Mouse (Mus musculus): ENCODE measurements around the gene Panx2.

The Panx2 gene

GRCm38 (mm10) chr15:89074613-89075477 is 15.3 kb downstream of the Panx2 start, which contains the start of gene Trabd:
Trabd (plus strand) TSS chr15:89075124.
- no peak for DNase-seq (ENCODE audit: low read depth, low spot score)

- DNase-seq (ENCODE audit: low read depth, low spot score) = peak; percentile 77
Observed at GRCm38 (mm10) chr15:89075478-89076147, 16.1 kb downstream of the Panx2 start.

GRCm38 (mm10) chr15:89076156-89076731 is 16.7 kb downstream of the Panx2 start:
- DNase-seq (ENCODE audit: low read depth, low spot score) = no peak

- no peak for DNase-seq (ENCODE audit: low read depth, low spot score)
Observed at GRCm38 (mm10) chr15:89078208-89078836, 18.8 kb downstream of the Panx2 start.

GRCm38 (mm10) chr15:89083906-89084305 is 24.4 kb downstream of the Panx2 start:
- no peak for DNase-seq (ENCODE audit: low read depth, low spot score)

GRCm38 (mm10) chr15:89084826-89085225 is 25.3 kb downstream of the Panx2 start:
- DNase-seq (ENCODE audit: low read depth, low spot score) = no peak

GRCm38 (mm10) chr15:89088607-89089247 is 29.2 kb downstream of the Panx2 start, which contains the start of gene Selenoo:
Selenoo (plus strand) TSS chr15:89089084.
- DNase-seq (ENCODE audit: low read depth, low spot score) = peak; percentile 93

- no peak for DNase-seq (ENCODE audit: low read depth, low spot score)
Observed at GRCm38 (mm10) chr15:89089248-89090051, 29.9 kb downstream of the Panx2 start.

GRCm38 (mm10) chr15:89090662-89091061 is 31.1 kb downstream of the Panx2 start:
- DNase-seq (ENCODE audit: low read depth, low spot score) = no peak

GRCm38 (mm10) chr15:89092181-89092580 is 32.6 kb downstream of the Panx2 start:
- DNase-seq (ENCODE audit: low read depth, low spot score) = no peak

GRCm38 (mm10) chr15:89097450-89097849 is 37.9 kb downstream of the Panx2 start:
- DNase-seq (ENCODE audit: low read depth, low spot score) = no peak

- DNase-seq (ENCODE audit: low read depth, low spot score) = no peak
Observed at GRCm38 (mm10) chr15:89098616-89099015, 39.1 kb downstream of the Panx2 start.

GRCm38 (mm10) chr15:89100823-89101222 is 41.3 kb downstream of the Panx2 start:
- DNase-seq (ENCODE audit: low read depth, low spot score) = no peak

GRCm38 (mm10) chr15:89102646-89103045 is 43.1 kb downstream of the Panx2 start:
- no peak for DNase-seq (ENCODE audit: low read depth, low spot score)

- no peak for DNase-seq (ENCODE audit: low read depth, low spot score)
Observed at GRCm38 (mm10) chr15:89103921-89104320, 44.4 kb downstream of the Panx2 start.

- no peak for DNase-seq (ENCODE audit: low read depth, low spot score)
Observed at GRCm38 (mm10) chr15:89104425-89104824, 44.9 kb downstream of the Panx2 start.

GRCm38 (mm10) chr15:89106073-89106472 is 46.5 kb downstream of the Panx2 start:
- no peak for DNase-seq (ENCODE audit: low read depth, low spot score)

GRCm38 (mm10) chr15:89106976-89107375 is 47.4 kb downstream of the Panx2 start:
- no peak for DNase-seq (ENCODE audit: low read depth, low spot score)

GRCm38 (mm10) chr15:89110147-89110546 is 50.6 kb downstream of the Panx2 start:
- DNase-seq (ENCODE audit: low read depth, low spot score) = no peak

GRCm38 (mm10) chr15:89118007-89118406 is 58.5 kb downstream of the Panx2 start:
- no peak for DNase-seq (ENCODE audit: low read depth, low spot score)
